Mouse (Mus musculus) erythroblast, embryonic 14.5 days (primary cell): Measurements from ENCODE around the gene Ubxn6.

Experiments used
- GATA1 ChIP-seq: IDR thresholded peaks from 2 replicates; pipeline ENCODE4 v1.6.1; 2012; ENCODE audit warnings: low read length, inconsistent platforms, mixed read lengths
- TAL1 ChIP-seq: IDR thresholded peaks from 3 replicates; pipeline ENCODE4 v1.6.1; 2012; ENCODE audit warnings: low read length, inconsistent platforms, mixed read lengths

- TF ChIP-seq GATA1, result no peak
- TF ChIP-seq TAL1, result no peak
These were observed 57.0 kb downstream of the Ubxn6 start for GRCm38 (mm10) chr17:56017848-56018247.
